Mouse (Mus musculus): ENCODE results near the gene Mbtps1. TPM values are rescaled to one million over a fixed set of nuclear protein-coding genes. Genes with fewer than 3 reads are reported as not detected.
A peak's percentile ranks its signal among the peaks of the same experiment; 100 is the strongest.

Gene Mbtps1
- polyA plus RNA-seq, 1 experiment, result 81.6 TPM

DNA sequence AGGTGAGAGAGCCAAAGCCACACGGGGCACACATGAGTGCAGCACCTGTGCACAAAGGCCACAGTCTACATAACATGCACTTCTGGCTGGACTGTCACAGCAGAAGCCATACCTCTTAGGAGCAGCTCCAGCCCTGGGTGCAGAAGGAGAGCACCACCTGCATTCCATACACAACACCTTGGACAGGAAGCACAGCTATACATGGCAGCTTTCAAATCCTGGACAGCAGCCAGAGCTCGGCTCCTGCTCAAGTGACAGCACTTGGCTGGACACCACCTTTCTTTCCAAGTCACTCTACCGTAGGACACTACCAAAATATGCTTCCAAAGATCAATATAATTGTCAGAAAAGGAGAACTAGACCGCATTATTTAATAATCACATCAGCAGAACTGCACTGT is 45.1 kb downstream of the Mbtps1 start:
- peaks cover 14% of the 10 kb centered on the region for H3K4me1 ChIP-seq (ENCODE audit: control insufficient read depth, insufficient read depth, low read length)
- peak; percentile 67 to 78 for DNase-seq
- H3K27ac ChIP-seq (ENCODE audit: insufficient read depth, low read length), result no peak overlapping the region
- no peaks in the 10 kb centered on the region for H3K27me3 ChIP-seq (ENCODE audit: control insufficient read depth, insufficient read depth, low read length)
- H3K4me3 ChIP-seq (replicated peaks; ENCODE audit: insufficient read depth, low read depth, low read length), result no peak overlapping the region
- WGBS, result 22% methylated on average over 4 of the region's 4 CpGs
- TF ChIP-seq CTCF (IDR thresholded peaks at IDR 0.05; ENCODE audit: borderline replicate concordance, insufficient read depth, low read depth, low read length) (no peak), POLR2A (IDR thresholded peaks at IDR 0.05; ENCODE audit: borderline replicate concordance, insufficient read depth, low read length) (no peak)

DNA sequence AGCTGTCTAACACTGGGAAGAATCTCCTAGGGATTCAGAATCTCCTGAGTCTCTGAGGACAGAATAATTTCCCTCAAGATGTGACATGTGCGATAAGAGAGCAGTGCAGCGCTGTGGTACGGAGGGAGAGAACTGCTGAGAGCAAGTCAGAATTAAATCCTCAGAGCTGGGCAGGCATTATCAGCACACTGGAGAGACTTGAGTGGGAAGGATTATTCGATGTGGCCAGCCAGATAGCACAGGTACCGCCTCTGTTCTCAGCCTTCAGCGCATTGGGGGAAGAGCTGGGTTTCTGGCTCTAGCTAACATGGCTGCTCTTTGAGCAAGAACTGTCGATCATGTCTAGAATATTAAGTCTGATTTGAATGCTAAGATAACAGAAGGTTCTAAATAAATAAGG is 46.8 kb downstream of the Mbtps1 start:
- peaks cover 14% of the 10 kb centered on the region for H3K4me1 ChIP-seq (ENCODE audit: control insufficient read depth, insufficient read depth, low read length)
- no peak for TF ChIP-seq POLR2A (IDR thresholded peaks at IDR 0.05; ENCODE audit: borderline replicate concordance, insufficient read depth, low read length)
- no peak for TF ChIP-seq CTCF (IDR thresholded peaks at IDR 0.05; ENCODE audit: borderline replicate concordance, insufficient read depth, low read depth, low read length)
- WGBS, result 93% methylated on average over 7 of the region's 7 CpGs
- no peak for DNase-seq
- H3K27me3 ChIP-seq (ENCODE audit: control insufficient read depth, insufficient read depth, low read length), result no peaks in the 10 kb centered on the region
- H3K27ac ChIP-seq (ENCODE audit: insufficient read depth, low read length), result no peak overlapping the region
- no peak overlapping the region for H3K4me3 ChIP-seq (replicated peaks; ENCODE audit: insufficient read depth, low read depth, low read length)

DNA sequence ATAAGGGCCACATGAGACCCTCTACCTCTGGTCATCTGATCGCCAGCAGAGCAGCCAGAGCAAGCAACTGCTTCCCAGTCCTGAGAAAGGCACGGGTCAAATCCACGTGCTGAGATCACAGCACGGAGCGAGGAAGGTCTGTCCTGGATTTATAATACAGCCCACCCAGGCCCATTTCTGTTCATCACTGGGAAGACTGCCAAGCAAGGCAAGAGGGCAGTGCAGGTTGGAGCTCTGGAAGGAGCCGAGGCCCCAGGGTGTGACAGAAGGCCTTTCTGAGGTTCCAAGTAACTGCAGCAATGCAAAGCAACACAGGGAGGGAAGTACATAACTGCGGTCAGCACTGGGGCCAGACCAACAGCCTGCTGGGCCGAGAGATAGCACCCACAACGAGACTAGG is 48.1 kb downstream of the Mbtps1 start:
- H3K27me3 ChIP-seq (ENCODE audit: control insufficient read depth, insufficient read depth, low read length), result no peaks in the 10 kb centered on the region
- DNase-seq, result peak in 1 of 2 experiments; percentile 23
- WGBS, result 27% methylated on average over 9 of the region's 9 CpGs
- no peak overlapping the region for H3K27ac ChIP-seq (ENCODE audit: insufficient read depth, low read length)
- H3K4me1 ChIP-seq (ENCODE audit: control insufficient read depth, insufficient read depth, low read length), result peaks cover 14% of the 10 kb centered on the region
- H3K4me3 ChIP-seq (replicated peaks; ENCODE audit: insufficient read depth, low read depth, low read length), result no peak overlapping the region
- TF ChIP-seq CTCF (IDR thresholded peaks at IDR 0.05; ENCODE audit: borderline replicate concordance, insufficient read depth, low read depth, low read length) (no peak), POLR2A (IDR thresholded peaks at IDR 0.05; ENCODE audit: borderline replicate concordance, insufficient read depth, low read length) (no peak)

DNA sequence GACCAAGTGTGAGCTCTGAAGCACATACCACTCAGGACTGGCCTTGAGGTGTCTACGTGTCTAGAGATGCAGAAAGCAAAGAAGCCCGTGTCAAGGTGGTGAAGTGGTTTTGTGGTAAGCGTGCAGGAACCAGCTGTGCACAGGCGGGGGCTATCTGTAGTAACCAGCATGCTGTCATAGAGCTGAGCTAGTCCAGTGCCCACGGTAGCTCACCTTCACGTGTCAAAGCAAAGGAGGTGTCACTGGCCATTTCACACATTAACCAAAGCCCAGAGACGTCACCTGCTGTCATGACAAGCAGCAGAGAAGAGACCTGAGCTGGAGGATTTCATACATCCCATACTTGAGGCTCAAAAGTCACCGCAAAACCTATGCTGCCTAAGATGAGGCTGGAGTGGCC is 52.4 kb downstream of the Mbtps1 start:
- H3K4me3 ChIP-seq (replicated peaks; ENCODE audit: insufficient read depth, low read depth, low read length), result no peak overlapping the region
- H3K27ac ChIP-seq (ENCODE audit: insufficient read depth, low read length), result no peak overlapping the region
- peaks cover 24% of the 10 kb centered on the region for H3K4me1 ChIP-seq (ENCODE audit: control insufficient read depth, insufficient read depth, low read length)
- 80% methylated on average over 8 of the region's 8 CpGs for WGBS
- DNase-seq, result no peak
- H3K27me3 ChIP-seq (ENCODE audit: control insufficient read depth, insufficient read depth, low read length), result no peaks in the 10 kb centered on the region
- TF ChIP-seq POLR2A (IDR thresholded peaks at IDR 0.05; ENCODE audit: borderline replicate concordance, insufficient read depth, low read length) (no peak), CTCF (IDR thresholded peaks at IDR 0.05; ENCODE audit: borderline replicate concordance, insufficient read depth, low read depth, low read length) (no peak)

DNA sequence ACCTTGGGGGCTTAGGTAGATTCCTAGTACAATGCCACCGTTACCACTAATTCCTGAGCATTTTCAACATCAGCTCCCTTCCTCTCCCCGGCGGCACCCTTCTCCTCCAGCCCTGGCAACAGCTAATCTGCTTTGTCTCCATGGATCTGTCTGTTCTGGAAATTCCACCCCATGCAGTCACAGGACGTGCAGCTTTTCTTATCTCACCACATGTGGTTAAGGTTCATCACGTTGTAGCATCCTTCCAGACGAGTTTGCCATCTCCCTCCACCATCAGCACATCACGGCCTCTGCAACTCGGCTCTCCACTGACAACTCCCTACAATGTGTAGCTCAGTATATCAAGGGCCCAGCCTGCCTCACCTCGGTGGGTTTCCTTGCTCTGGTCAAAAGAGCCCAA is 53.0 kb downstream of the Mbtps1 start:
- DNase-seq, result no peak
- Histone ChIP-seq H3K27ac (ENCODE audit: insufficient read depth, low read length) (no peak overlapping the region), H3K4me3 (replicated peaks; ENCODE audit: insufficient read depth, low read depth, low read length) (no peak overlapping the region), H3K27me3 (ENCODE audit: control insufficient read depth, insufficient read depth, low read length) (no peaks in the 10 kb centered on the region), H3K4me1 (ENCODE audit: control insufficient read depth, insufficient read depth, low read length) (peaks cover 20% of the 10 kb centered on the region)
- TF ChIP-seq CTCF (IDR thresholded peaks at IDR 0.05; ENCODE audit: borderline replicate concordance, insufficient read depth, low read depth, low read length) (no peak), POLR2A (IDR thresholded peaks at IDR 0.05; ENCODE audit: borderline replicate concordance, insufficient read depth, low read length) (no peak)
- 67% methylated on average over 9 of the region's 9 CpGs for WGBS

DNA sequence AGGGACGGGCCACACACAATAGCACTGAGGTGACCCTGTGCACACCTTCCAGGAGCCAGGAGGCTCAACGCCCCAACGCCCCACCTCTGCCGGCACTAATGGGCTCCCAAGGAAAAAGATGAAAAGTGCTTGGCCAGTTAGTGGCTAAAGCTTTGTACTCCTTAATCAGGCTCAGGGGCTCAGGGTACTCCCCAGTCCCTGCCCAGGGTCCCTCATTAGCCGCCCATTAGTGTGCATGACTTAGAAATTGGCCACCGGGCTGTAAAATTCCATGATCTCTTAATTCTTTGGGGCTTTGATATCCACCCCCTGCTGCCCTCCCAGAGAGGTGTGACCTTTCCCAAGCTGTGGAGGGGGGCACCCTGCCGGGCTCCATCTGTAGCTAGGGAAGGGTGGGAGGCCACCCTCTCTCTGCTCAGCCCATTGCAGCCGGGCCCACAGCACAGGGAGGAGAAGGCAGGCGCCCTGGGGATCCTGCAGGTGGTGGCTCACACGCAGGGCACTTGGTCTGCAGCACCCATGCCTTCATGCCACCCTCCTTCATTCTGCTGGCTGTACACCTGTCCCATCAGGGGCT is 55.3 kb downstream of the Mbtps1 start:
- TF ChIP-seq CTCF (IDR thresholded peaks at IDR 0.05; ENCODE audit: borderline replicate concordance, insufficient read depth, low read depth, low read length), result no peak
- no peak for TF ChIP-seq POLR2A (IDR thresholded peaks at IDR 0.05; ENCODE audit: borderline replicate concordance, insufficient read depth, low read length)
- 40% methylated on average over 10 of the region's 10 CpGs for whole genome bisulfite sequencing
- H3K4me1 ChIP-seq (ENCODE audit: control insufficient read depth, insufficient read depth, low read length), result peaks cover 18% of the 10 kb centered on the region
- no peak overlapping the region for H3K4me3 ChIP-seq (replicated peaks; ENCODE audit: insufficient read depth, low read depth, low read length)
- DNase-seq, result peak; percentile 48 to 51
- no peaks in the 10 kb centered on the region for H3K27me3 ChIP-seq (ENCODE audit: control insufficient read depth, insufficient read depth, low read length)
- H3K27ac ChIP-seq (ENCODE audit: insufficient read depth, low read length), result no peak overlapping the region

DNA sequence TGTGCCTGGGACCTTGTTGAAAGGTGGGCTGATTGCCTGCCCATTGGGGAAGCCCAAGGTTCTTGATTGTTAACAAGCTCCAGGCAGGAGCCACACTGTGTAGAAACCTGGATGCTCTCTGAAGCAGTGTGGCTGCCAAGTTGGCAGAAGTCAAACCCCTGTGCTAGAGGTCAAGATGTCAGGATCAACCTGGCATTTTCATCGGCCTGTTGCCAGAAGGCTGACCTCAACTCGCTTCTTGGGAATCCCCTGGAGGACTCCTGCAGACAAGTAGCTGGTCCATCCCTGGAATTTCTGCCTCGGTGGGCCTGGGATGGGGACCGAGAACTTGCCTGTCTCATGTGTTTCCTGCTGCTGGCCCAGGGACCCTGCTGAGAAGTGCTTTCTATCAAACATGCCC is 56.4 kb downstream of the Mbtps1 start:
- peak; percentile 34 to 51 for DNase-seq
- Histone ChIP-seq H3K4me3 (replicated peaks; ENCODE audit: insufficient read depth, low read depth, low read length) (no peak overlapping the region), H3K27me3 (ENCODE audit: control insufficient read depth, insufficient read depth, low read length) (no peaks in the 10 kb centered on the region), H3K4me1 (ENCODE audit: control insufficient read depth, insufficient read depth, low read length) (peaks cover 18% of the 10 kb centered on the region), H3K27ac (ENCODE audit: insufficient read depth, low read length) (no peak overlapping the region)
- 43% methylated on average over 4 of the region's 4 CpGs for WGBS
- no peak for TF ChIP-seq CTCF (IDR thresholded peaks at IDR 0.05; ENCODE audit: borderline replicate concordance, insufficient read depth, low read depth, low read length)
- TF ChIP-seq POLR2A (IDR thresholded peaks at IDR 0.05; ENCODE audit: borderline replicate concordance, insufficient read depth, low read length), result no peak

DNA sequence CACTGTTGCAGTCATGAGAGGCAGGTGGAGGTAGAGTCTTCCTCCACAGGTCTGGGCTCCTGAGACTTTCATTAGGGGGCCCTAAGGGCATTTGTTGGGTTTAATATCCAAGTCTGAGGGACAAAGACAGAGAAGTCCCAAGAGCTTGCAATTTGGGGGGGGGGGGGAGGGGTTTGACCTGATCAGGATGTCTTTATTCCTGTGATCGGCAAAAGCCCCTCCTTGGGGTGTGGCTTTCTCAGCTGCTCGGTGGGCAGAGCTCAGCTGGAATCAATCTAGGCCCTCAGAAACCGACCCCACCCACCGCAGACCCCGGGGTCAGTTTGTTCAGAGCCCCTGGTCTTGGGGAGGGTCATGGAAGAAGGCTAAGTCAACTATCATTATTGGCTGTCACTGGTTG is 56.9 kb downstream of the Mbtps1 start, which contains the start of gene Slc38a8:
TSS of gene Slc38a8 (minus strand) at position 101 of the 400 bp plus-strand sequence.
- Histone ChIP-seq H3K4me1 (ENCODE audit: control insufficient read depth, insufficient read depth, low read length) (peaks cover 18% of the 10 kb centered on the region), H3K27me3 (ENCODE audit: control insufficient read depth, insufficient read depth, low read length) (no peaks in the 10 kb centered on the region), H3K4me3 (replicated peaks; ENCODE audit: insufficient read depth, low read depth, low read length) (no peak within 1 kb of the TSS), H3K27ac (ENCODE audit: insufficient read depth, low read length) (no peak within 1 kb of the TSS)
- 65% methylated on average over 5 of the region's 5 CpGs for WGBS
- DNase-seq, result no peak
- TF ChIP-seq CTCF (IDR thresholded peaks at IDR 0.05; ENCODE audit: borderline replicate concordance, insufficient read depth, low read depth, low read length) (no peak), POLR2A (IDR thresholded peaks at IDR 0.05; ENCODE audit: borderline replicate concordance, insufficient read depth, low read length) (no peak)
